Mouse (Mus musculus) yolk sac, embryonic 10.5 days (tissue): ENCODE data around the gene Ski.
A peak's percentile ranks its signal among the peaks of the same experiment; 100 is the strongest.

Experiments used
- DNase-seq: peaks from one replicate; pipeline ENCODE4 v3.0.0-alpha.2; 2017; ENCODE audit warnings: low spot score

The Ski gene

GRCm38 (mm10) chr4:155176210-155176609, 46.2 kb downstream of the Ski start:
- no peak for DNase-seq

- peak; percentile 26 for DNase-seq
These were observed 48.3 kb downstream of the Ski start for GRCm38 (mm10) chr4:155173822-155174785.

- peak; percentile 93 for DNase-seq
These were observed 49.2 kb downstream of the Ski start for GRCm38 (mm10) chr4:155172909-155173821.

GRCm38 (mm10) chr4:155171961-155172533, 50.3 kb downstream of the Ski start:
- DNase-seq: no peak

- no peak for DNase-seq
These were observed 51.7 kb downstream of the Ski start for GRCm38 (mm10) chr4:155170614-155171212.

- no peak for DNase-seq
These were observed 53.5 kb downstream of the Ski start for GRCm38 (mm10) chr4:155168835-155169252.

GRCm38 (mm10) chr4:155165861-155166260, 56.5 kb downstream of the Ski start:
- no peak for DNase-seq

GRCm38 (mm10) chr4:155164550-155164949, 57.8 kb downstream of the Ski start:
- no peak for DNase-seq

- DNase-seq: no peak
These were observed 58.7 kb downstream of the Ski start for GRCm38 (mm10) chr4:155163685-155164084.

- peak; percentile 59 for DNase-seq
These were observed 59.1 kb downstream of the Ski start for GRCm38 (mm10) chr4:155163320-155163651.

- DNase-seq: no peak
These were observed 59.7 kb downstream of the Ski start for GRCm38 (mm10) chr4:155162433-155163319.

- DNase-seq: no peak
These were observed 63.9 kb downstream of the Ski start for GRCm38 (mm10) chr4:155158543-155158917.

GRCm38 (mm10) chr4:155157871-155158542, 64.4 kb downstream of the Ski start:
- DNase-seq: no peak

- DNase-seq: no peak
These were observed 65.7 kb downstream of the Ski start for GRCm38 (mm10) chr4:155156734-155157133.

GRCm38 (mm10) chr4:155154986-155155385, 67.4 kb downstream of the Ski start:
- DNase-seq: no peak

GRCm38 (mm10) chr4:155153389-155154072, 68.9 kb downstream of the Ski start:
- no peak for DNase-seq

- no peak for DNase-seq
These were observed 69.9 kb downstream of the Ski start for GRCm38 (mm10) chr4:155152476-155152875.

- DNase-seq: no peak
These were observed 70.5 kb downstream of the Ski start for GRCm38 (mm10) chr4:155151845-155152244.

GRCm38 (mm10) chr4:155151221-155151788, 71.1 kb downstream of the Ski start:
- no peak for DNase-seq
